Mouse (Mus musculus): ENCODE results near the gene Cbr4. TPM values are rescaled to one million over a fixed set of nuclear protein-coding genes. Genes with fewer than 3 reads are reported as not detected.

Cbr4 gene
- 18.5 and 18.8 TPM in 2 replicates for polyA plus RNA-seq (2012; rRNA removed)

GRCm38 (mm10) chr8:61487597-61488156 is at the start of gene Cbr4:
Cbr4 (plus strand) TSS chr8:61487734.
- DNase-seq (ENCODE audit: low read depth): peak; percentile 77

GRCm38 (mm10) chr8:61442988-61443387 is 44.5 kb upstream of the Cbr4 start:
- peak; percentile 57 for DNase-seq (ENCODE audit: low read depth)

GRCm38 (mm10) chr8:61444358-61444757 is 43.2 kb upstream of the Cbr4 start:
- no peak for DNase-seq (ENCODE audit: low read depth)

- no peak for DNase-seq (ENCODE audit: low read depth)
These were observed 41.2 kb upstream of the Cbr4 start for GRCm38 (mm10) chr8:61446329-61446728.

GRCm38 (mm10) chr8:61448100-61448499 is 39.4 kb upstream of the Cbr4 start:
- DNase-seq (ENCODE audit: low read depth): no peak

- no peak for DNase-seq (ENCODE audit: low read depth)
These were observed 38.7 kb upstream of the Cbr4 start for GRCm38 (mm10) chr8:61448881-61449280.

- no peak for DNase-seq (ENCODE audit: low read depth)
These were observed 36.5 kb upstream of the Cbr4 start for GRCm38 (mm10) chr8:61450916-61451575.

GRCm38 (mm10) chr8:61451721-61452337 is 35.7 kb upstream of the Cbr4 start:
- no peak for DNase-seq (ENCODE audit: low read depth)

GRCm38 (mm10) chr8:61459763-61460162 is 27.8 kb upstream of the Cbr4 start:
- no peak for DNase-seq (ENCODE audit: low read depth)

- DNase-seq (ENCODE audit: low read depth): no peak
These were observed 25.3 kb upstream of the Cbr4 start for GRCm38 (mm10) chr8:61462221-61462620.

GRCm38 (mm10) chr8:61464393-61464792 is 23.1 kb upstream of the Cbr4 start:
- DNase-seq (ENCODE audit: low read depth): no peak

- DNase-seq (ENCODE audit: low read depth): no peak
These were observed 20.6 kb upstream of the Cbr4 start for GRCm38 (mm10) chr8:61466696-61467552.

- no peak for DNase-seq (ENCODE audit: low read depth)
These were observed 20.1 kb upstream of the Cbr4 start for GRCm38 (mm10) chr8:61467553-61467815.

GRCm38 (mm10) chr8:61470213-61470612 is 17.3 kb upstream of the Cbr4 start:
- no peak for DNase-seq (ENCODE audit: low read depth)

GRCm38 (mm10) chr8:61475251-61475673 is 12.3 kb upstream of the Cbr4 start:
- DNase-seq (ENCODE audit: low read depth): no peak

- DNase-seq (ENCODE audit: low read depth): no peak
These were observed 11.4 kb upstream of the Cbr4 start for GRCm38 (mm10) chr8:61476160-61476559.

- DNase-seq (ENCODE audit: low read depth): no peak
These were observed 9.4 kb upstream of the Cbr4 start for GRCm38 (mm10) chr8:61478150-61478549.

GRCm38 (mm10) chr8:61478793-61479192 is 8.7 kb upstream of the Cbr4 start:
- DNase-seq (ENCODE audit: low read depth): no peak

- DNase-seq (ENCODE audit: low read depth): no peak
These were observed 7.9 kb upstream of the Cbr4 start for GRCm38 (mm10) chr8:61479506-61480214.

GRCm38 (mm10) chr8:61480260-61480967 is 7.1 kb upstream of the Cbr4 start:
- no peak for DNase-seq (ENCODE audit: low read depth)

GRCm38 (mm10) chr8:61486923-61487529 is 508 bp upstream of the Cbr4 start:
- DNase-seq (ENCODE audit: low read depth): no peak
